Mouse (Mus musculus) gastrocnemius, postnatal 25 days (tissue): ENCODE measurements around the gene Eml3. TPM values are rescaled to one million over a fixed set of nuclear protein-coding genes. Genes with fewer than 3 reads are reported as not detected.
"Not testable (repeated sequence)": the region's sequence is repeated elsewhere in the genome, so short reads cannot be mapped to it uniquely, and the experiment has no call there.

Experiments
- DNase-seq: peaks from one replicate; pipeline ENCODE4 v3.0.0; 2022
- total RNA-seq, 2 experiments: library from RNA; stranded (reverse); gene quantifications; 1 replicate in 1 of 2; 2 replicates in 1 of 2; pipeline ENCODE4 v1.2.3; 2021

Eml3 gene
- total RNA-seq, 2 experiments from 2014 or later = 6.0 to 7.2 TPM

DNA sequence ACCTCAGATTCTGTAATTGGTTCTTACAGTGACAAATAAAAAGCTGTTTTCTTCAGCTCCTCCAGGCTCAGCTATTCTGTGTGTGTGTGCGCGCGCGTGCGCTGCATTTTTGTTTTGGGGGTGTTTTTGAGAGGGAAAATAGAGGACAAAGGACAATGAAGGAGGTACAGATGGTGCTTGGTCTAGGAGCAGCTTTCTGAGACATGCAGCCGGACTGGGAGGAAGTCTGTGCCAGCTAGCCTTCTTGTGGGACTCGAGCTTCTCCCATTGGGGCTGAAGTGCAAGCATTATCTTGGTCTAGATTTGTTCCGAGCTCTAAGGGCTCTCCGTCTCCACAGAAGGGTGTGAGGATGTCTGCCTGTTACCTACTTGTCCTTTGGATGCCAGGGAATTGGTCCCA is 22.9 kb downstream of the Eml3 start:
- no peak for DNase-seq

DNA sequence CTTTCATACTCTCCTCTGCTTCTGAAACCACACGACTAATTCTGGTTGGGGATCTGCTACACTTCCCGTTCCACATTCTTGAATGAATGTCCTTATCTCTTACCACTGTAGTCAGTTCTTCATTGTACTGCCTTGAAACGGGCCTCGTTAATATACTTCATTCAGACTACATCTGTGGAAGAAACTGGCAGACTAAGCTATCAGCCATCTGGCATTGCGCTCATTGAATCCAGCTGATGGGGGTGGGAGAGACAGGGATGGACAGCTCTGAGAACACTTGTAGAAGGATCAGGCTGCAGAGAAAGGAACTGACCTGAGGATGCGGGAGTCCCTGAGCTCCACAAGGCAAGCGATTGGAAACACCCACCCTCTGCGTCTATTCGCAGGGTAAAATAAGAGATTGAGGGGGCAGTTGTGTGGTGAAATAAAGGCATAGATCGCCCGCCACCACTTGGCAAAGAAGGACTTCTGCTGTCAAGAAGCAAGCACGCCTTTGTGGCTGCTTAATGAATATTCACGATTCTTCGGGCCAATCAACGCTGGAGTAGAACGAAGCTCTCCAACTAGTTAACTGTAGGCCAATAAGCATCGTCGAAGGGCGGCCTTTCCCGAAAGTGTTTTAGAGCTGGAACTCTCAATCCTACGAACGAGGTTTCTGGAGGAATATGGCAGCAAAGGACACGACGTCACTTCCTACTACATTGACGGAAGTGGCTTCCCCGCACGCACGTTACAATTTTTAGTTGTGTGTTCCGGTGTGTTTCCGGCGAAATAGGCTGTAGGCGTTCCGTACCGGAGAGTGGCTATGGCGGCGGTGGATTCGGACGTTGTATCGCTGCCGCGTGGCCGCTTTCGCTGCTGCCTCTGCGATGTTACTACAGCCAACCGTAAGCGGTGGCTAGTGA is 24.0 kb downstream of the Eml3 start, which contains the start of gene Tut1:
Gene Tut1 (plus strand): TSS at position 713 of the 905 bp plus-strand sequence.
- DNase-seq = peak; percentile 87

DNA sequence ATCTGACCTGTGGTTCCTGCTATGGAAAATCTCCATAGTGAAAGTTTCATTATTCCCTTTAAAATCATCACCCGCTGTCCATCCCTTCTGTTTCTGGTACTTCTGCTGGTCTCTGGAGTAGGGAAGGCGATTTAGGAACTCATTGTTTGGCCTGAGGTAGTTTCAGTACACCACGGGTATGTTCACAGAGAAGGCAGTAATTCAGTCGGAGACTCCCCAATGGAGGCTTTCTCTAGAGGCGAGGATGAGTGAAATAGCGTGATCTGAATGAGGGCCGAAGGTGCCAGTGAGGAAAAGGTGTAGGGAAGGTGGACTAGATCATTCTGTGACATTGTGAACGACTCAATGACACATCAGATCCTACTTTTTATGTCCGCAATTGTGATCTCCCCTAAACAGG is 24.8 kb downstream of the Eml3 start:
- no peak for DNase-seq

DNA sequence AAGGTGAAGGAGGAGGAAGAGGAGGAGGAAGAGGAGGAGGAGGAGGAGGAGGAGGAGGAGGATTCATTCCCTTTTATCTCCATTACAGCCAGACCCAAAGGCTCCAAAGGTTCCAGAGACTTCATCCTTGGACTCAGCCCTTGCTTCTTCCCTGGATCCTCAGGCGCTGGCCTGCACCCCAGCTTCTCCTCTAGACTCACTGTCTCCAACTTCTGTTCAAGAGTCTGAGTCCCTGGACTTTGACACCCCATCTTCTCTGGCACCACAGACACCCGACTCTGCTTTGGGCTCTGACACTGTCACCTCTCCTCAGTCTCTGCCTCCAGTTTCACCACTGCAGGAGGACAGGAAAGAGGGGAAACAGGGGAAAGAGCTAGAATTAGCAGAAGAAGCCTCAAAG is 32.9 kb downstream of the Eml3 start:
- DNase-seq = no peak

DNA sequence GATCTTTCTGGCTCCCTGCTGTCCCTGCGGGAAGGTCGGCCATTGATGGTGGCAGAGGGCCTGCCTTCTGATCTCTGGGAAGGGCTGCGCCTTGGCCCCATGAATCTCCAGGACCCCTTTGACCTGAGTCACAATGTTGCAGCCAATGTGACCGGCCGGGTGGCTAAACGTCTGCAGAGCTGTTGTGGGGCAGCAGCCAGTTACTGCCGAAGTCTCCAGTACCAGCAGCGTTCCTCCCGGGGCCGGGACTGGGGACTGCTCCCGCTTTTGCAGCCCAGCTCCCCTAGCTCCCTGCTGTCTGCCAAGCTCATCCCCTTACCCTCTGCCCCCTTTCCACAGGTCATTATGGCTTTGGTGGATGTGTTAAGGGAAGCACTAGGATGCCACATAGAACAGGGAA is 35.7 kb downstream of the Eml3 start:
- no peak for DNase-seq

DNA sequence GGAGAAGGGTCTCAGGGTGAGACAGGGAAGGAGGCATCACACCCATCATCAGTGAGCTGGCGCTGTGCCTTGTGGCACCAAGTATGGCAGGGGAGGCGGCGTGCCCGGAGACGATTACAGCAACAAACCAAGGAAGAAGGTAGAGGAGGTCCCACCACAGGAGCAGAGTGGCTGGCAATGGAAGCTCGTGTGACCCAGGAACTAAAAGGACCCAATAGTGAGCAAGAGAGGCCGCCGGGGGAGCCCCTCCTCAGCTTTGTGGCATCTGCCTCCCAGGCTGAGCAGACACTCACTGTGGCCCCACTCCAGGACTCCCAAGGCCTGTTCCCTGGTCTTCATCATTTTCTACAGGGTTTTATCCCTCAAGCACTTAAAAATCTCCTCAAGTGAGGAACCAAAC is 36.4 kb downstream of the Eml3 start:
- DNase-seq = no peak

DNA sequence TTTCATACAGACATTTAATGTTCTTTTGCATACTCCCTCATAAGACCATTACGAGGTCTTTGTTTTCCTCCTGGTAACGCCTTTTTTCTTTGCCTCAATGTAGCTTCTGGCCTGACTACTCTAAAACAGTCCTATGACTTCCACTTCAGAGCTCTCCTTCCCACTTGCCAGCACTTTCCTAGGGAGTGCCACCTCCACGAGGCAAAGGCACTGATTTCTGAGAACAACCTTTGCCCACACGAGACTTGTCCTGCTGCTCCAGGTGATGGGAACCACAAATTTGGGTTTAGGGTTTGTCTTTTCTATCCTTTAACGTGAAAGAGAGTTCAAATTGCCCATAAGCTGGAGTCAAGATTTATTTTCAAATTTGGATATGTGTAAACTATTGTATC is 36.8 kb downstream of the Eml3 start:
- no peak for DNase-seq

DNA sequence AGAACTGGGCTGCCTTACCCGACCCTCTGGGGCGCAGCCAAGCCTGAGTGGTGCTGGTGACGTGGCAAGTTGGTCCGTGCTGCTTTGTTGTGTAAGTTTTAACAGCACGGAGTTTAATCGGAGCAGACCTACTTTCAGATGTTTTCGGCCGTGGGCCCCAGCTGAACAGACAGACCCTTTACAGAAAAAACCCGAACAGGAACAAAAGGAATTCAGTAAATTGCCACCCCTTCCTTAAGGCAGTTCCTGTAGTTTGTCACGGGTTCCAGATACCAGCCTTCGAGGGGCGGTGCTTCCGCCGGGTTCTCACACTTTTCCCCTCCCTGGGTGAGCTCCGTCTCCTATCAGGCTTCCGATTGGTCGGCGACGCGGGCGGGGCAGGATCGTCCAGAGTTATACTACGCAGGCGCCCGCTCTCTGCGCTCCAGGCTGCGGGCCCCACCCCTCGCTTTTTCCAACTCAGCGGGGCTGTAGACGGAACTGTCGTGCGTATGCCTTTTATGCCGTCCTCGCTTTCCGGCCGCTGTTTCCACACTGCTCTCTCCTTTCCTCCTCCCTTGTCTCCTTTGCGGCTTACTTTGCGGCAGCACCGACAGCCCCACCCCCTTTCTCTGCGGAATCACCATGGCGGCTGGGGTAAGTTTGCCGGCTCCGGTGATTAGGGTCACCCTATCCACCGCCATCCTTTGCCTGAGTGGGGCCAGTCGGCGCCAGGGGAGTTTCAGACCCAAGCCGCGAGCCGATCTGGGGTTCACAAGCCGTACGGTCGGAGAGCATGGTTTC is 37.4 kb downstream of the Eml3 start, which contains the start of gene Eef1g:
Gene Eef1g (plus strand): TSS at position 452 of the 783 bp plus-strand sequence.
- peak; percentile 100 for DNase-seq

DNA sequence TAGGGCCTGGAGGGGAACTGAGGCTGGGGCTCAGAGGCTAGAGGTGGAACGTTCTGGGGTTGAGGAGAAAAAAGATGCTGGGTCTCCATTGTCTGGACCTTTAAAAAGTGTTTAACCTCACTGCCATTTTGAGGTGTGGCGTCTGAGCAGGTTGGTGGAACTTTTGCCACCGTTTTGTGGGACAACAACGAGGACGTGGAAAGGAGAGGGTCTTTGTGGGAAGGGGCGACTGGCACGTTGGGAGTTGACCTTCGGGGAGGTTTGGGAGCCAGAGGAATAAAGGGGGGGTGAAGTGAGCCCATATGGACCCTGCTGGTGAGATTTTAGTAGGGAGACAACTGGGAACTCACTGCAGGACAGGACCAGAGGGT is 38.0 kb downstream of the Eml3 start:
- DNase-seq = no peak

DNA sequence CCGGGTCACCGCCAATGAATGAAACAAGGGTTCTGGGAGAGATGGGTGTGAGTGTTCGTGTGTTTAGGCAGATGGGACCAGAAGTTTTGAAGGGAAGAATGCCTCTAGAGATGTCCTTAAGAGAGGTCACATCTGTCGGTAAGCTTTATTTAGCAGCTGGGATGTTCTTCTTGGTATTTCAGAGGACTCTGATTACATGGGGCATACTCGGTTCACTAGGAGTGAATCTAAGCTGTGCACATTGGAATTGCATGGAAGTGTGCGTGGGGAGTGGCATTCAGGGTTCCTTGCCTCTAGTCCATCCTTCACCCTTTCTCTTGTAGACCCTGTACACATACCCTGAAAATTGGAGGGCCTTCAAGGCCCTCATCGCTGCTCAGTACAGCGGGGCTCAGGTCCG is 38.5 kb downstream of the Eml3 start:
- no peak for DNase-seq

DNA sequence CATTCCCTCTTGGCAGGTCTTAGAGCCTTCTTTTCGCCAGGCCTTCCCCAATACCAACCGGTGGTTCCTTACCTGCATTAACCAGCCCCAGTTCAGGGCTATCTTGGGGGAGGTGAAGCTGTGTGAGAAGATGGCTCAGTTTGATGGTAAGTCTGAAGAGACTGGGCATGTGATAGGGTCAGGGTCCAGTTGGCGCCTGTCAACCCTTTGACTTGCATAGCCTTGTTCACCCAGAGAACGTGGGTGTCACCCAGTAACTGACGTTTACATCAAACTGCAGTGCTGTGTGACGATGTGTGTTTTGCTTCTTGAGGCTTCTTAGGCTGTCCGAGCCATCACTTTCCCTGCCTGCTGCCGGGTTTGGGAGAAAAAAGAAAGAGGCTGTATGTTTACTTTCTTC is 43.1 kb downstream of the Eml3 start:
- DNase-seq = not testable (repeated sequence)

DNA sequence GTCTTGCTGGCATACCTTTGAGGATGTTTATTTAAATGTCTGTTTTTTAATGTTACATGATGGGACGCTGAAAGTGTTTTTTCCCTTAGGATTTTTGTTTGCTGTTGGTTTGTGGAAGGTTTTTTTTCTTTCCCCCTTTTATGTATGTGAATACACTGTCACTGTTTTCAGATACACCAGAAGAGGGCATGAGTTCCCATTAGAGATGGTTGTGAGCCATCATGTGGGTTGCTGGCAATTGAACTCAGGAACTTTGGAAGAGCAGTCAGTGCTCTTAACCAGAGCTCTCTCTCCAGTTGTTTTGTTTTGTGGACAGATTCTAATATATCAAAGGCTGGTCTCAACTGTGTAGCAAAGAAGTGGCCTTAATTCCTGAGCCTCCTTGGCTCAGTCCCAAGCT is 45.3 kb downstream of the Eml3 start:
- DNase-seq = no peak

DNA sequence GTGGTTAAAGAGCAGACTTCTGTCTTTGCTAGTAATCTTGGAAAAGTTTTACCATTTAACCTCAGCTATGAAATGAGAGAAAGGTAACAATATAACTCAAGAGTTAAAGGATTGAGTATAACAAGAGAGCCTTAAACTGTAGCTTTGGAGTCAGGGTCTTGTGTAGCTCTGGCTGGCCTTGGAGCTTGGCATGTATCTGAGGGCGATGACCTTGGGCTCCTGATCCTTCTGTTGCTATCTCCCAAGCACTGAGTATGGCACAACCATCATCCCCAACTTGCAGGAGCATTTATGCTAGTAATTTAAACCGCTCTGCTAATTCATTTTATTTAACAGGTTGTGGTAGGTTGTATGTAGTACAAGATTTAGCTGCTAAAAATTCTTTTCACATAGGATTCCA is 46.1 kb downstream of the Eml3 start:
- DNase-seq = no peak

DNA sequence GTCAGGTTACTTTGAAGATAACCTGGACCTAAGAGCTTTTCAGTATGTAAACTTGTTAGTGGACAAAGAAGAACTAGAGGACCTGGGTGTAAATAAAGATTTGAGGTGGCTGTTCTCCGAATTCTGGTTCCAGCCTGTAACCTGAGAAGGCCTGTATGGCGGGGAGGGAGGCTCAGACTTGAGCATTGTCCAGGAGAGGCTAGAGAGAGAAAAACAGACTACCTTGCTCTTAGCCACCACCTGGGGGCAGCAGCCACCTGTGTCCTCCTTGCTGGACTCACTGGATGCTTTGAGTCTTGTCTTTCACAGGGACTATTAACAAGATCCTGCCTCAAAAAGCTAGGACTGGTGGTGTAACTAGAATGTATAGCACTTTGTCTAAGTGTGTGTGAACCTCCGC is 47.2 kb downstream of the Eml3 start:
- peak; percentile 64 for DNase-seq

DNA sequence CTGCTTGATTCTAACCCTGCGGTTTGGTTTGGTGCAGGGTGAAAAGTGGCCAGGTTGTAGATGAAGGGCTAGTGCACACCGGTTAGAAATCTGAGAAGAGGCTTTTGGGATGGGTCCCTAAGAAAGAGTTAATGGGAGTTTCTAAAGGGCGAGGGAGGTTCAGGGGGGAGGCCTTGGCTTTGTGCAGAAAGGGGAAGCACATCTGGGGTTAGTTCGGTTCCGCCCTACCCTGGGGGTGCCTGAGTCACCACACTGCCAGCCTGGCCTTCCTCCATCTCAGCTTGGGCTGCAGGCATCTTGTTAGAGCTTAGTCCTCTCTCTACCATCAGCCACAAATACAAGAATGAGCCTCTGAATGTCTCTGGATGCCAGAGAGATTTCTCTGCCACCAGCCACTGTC is 51.4 kb downstream of the Eml3 start:
- no peak for DNase-seq

DNA sequence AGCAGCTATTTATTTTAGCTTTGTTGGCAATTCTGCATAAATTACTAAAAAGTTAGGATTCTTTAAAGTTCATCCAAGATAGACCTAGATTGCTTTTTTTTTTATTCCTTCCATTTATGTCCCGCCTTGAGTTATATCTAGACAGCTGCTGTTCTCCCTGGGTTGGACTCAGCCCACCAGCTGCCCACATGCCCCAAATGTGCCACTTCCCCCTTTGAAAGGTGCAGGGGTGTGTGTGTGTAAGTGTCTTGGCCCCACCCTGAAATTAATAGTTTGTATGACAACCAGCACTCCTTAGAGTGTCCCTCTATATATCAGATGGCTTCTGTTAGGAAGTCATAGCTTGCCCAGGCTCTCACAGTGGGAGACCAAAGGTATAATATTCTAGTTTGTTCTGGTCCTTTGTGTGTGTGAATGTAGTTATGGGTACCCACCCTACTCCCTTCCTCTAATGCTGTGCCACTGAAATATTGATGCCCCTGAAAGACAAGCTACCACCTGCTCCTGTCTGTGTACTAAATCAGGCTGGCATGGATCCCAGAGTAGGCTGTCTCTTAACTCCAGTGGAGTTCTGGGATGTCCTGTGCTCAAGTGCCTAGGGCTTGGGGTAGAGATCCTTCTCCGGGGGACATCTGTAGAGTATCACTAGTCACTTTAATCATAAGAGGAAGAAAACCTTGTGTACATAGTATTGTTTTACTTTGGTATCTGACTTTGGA is 52.3 kb downstream of the Eml3 start:
- DNase-seq = peak; percentile 63

DNA sequence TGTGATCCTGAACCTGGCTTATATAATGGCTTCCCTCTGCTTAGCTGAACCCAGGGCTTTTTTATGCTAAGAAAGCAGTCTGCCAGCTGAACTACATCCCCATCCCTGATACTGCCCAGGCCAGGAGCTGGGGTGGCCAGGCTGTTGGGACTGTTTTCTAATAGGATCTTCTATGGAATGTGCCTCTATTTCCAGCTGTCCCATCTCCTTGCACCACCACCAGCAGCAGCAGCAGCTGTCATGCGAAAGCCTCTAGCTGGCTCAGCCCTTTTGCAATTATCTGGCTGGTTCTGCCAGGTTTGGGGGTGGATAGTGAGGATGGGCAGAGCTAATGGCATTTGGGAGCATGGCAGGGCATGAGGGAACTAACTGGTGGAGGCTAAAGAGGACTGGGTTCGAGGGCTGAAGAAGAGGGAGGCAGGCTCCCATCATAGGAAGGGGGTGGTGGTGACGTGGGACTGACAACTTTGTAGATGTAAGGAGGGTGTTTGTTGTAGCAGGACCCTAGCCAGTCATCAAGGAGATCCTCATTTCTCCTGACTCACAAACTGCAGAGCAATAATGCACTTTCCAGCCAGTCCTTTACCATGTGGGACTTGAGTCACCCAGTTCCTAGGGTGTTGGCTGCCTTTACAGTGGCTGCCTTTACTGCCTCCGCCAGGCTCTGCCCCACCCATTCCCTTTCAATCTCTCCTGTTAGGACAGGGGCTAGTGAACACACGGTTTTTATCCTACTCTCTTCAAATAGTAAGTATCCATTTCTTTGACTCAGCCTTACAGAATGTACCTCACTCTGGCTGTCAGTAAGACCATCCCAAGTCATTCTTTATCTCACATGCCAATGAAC is 53.2 kb downstream of the Eml3 start:
- peak; percentile 60 for DNase-seq

DNA sequence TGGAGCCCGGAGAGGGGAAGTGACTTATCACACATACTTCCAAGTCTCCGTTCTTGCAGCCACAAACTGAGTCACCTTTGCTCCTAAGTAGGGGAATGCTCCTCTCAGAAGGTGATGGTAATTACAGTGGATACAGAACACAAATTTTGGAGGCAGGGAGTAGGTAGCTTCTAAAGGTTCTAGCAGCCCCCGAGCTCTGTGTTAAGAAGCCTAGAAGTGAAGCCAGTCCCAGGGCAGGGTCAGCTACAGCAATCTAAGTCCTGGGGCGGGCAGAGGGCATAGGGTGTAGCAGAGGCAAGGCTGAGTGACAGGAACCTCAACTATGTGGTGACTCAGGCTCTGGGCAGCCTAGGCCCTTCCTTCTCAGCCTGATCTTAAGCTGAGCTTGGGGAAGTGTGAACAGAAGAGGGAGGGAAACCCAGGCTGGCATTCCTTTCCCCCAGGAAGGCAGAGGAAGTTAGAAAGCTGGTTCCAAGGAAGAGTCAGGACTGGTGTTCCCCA is 53.8 kb downstream of the Eml3 start:
- peak; percentile 65 for DNase-seq

DNA sequence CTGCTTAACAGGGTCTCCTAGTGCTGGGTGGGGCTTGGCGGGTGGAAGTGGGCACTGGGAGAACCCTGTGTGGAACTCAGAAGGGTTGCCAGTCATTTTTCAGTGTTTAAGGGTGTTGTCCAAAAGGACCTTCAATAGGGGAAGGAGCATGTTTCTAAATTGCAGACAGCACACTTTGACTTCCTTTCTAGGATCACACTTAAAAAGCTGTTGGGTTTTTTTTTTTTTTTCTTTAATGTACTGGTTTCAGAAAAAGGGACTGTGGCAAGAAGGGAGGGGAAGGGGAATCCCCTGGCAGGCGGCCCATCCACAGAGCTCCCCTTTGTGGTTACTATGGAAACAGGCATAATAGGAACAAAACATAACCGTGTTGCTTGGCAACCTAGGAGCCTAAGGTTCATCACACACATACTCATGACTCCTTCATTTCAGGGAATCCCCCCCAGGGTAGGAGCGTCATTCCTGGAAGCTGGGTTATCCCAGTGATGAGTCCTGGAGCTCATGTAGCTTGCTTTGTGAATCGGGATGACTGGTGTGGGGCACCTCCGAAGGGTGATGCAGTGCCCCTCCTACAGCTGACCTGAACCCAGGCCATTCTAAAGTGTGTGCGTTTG is 55.0 kb downstream of the Eml3 start:
- DNase-seq = peak; percentile 64

DNA sequence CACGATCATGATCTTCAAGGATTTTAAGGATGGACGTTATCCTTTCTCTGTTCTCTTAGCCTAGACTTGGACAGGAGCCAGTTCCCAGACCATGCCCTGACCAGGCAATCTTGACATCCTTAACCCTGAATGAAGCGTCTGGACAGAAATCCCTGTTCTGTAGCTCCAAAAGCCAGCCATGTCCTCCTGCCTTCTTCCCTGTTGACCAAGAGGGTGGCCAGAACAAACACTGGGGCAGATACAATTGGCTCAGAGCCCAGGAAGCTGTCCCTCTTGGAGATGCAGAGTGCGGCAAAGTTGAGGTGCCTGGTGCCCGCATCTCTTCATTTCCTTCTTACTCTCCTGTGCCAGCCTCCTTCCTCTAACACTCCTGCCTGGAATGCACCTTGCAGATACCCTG is 56.5 kb downstream of the Eml3 start:
- DNase-seq = no peak

DNA sequence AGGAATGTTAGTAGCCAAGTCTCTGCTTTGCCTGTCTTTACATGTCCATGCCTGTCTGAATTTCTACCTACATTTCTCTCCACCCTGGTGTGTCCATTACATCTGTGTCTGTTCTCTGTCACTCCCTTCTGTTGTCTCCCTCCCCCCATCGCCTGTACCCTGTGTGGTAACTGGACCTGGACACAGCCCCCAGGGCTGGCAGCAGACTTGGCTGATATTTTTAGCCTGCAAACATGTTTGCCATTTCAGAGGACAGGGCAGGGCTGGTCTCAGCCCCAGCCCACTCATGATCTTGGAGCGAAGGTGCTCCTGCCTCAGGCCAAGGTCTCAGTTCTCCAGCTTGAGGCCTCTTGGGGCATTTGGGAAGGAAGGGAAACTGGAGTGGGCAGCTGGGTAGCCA is 58.5 kb downstream of the Eml3 start:
- peak; percentile 85 for DNase-seq
